Mouse (Mus musculus): ENCODE data around the gene 4931422A03Rik. TPM values are rescaled to one million over a fixed set of nuclear protein-coding genes. Genes with fewer than 3 reads are reported as not detected.

Gene 4931422A03Rik
- polyA plus RNA-seq, 1 experiment from 2014 or later = 1.0 TPM

DNA sequence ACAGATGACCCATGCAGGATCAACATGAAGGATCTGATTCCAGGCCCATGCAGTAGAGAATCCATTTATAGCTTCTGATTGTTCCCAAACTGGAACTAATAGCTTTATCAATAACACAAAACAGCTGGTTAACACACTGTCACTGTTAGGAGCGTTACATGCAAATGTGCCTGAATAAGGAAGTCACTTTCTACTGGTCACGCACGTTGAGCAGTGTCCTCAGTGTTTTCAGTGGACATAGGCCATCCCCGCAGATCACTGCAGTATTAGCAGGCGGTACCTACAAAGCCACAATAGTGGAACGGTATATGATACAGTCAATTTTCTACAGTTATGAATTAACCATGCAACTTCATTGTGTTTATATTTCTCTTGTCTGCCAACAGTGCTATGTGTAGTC lies 108.7 kb downstream of the 4931422A03Rik start:
- H3K4me3 ChIP-seq (ENCODE audit: low read length) = no peak overlapping the region
- H3K9me3 ChIP-seq (ENCODE audit: control insufficient read depth, low read length) = no peaks in the 10 kb centered on the region
- H3K9ac ChIP-seq (ENCODE audit: low read depth, low read length) = no peak overlapping the region
- H3K27me3 ChIP-seq (replicated peaks; ENCODE audit: control insufficient read depth, insufficient read depth, low read length) = no peaks in the 10 kb centered on the region
- WGBS = 84% methylated on average over 6 of the region's 6 CpGs
- H3K27ac ChIP-seq (ENCODE audit: low read length) = no peak overlapping the region
- H3K4me2 ChIP-seq (ENCODE audit: low read depth, low read length) = no peak overlapping the region
- ATAC-seq = no peak
- no peaks in the 10 kb centered on the region for H3K36me3 ChIP-seq (ENCODE audit: control insufficient read depth, insufficient read depth, low read length)
- H3K4me1 ChIP-seq (ENCODE audit: control insufficient read depth, insufficient read depth, low read length) = no peaks in the 10 kb centered on the region

DNA sequence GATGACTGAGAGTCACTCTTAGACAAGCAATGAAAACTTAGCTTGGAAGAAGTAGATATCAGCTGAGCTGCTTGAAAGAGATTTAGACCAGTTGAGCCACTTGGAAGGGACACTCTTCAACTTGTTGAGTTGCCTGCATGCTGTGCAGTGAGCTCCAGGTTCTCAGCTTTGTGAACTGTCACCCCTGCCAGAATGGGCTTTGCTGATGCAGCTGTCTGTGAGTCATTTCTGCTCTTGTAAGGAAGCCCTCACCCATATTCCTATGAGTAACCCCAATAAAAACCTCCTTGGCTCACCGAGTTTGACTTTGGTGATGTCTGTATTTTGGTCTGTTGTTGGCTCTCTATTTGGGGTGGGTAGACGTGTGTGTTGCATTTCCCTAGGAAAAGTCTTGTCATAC lies 109.8 kb downstream of the 4931422A03Rik start:
- H3K9me3 ChIP-seq (ENCODE audit: control insufficient read depth, low read length) = no peaks in the 10 kb centered on the region
- ATAC-seq = no peak
- no peaks in the 10 kb centered on the region for H3K27me3 ChIP-seq (replicated peaks; ENCODE audit: control insufficient read depth, insufficient read depth, low read length)
- H3K4me2 ChIP-seq (ENCODE audit: low read depth, low read length) = no peak overlapping the region
- no peak overlapping the region for H3K9ac ChIP-seq (ENCODE audit: low read depth, low read length)
- H3K4me3 ChIP-seq (ENCODE audit: low read length) = no peak overlapping the region
- WGBS = 81% methylated on average over 2 of the region's 2 CpGs
- no peak overlapping the region for H3K27ac ChIP-seq (ENCODE audit: low read length)
- no peaks in the 10 kb centered on the region for H3K36me3 ChIP-seq (ENCODE audit: control insufficient read depth, insufficient read depth, low read length)
- H3K4me1 ChIP-seq (ENCODE audit: control insufficient read depth, insufficient read depth, low read length) = no peaks in the 10 kb centered on the region

DNA sequence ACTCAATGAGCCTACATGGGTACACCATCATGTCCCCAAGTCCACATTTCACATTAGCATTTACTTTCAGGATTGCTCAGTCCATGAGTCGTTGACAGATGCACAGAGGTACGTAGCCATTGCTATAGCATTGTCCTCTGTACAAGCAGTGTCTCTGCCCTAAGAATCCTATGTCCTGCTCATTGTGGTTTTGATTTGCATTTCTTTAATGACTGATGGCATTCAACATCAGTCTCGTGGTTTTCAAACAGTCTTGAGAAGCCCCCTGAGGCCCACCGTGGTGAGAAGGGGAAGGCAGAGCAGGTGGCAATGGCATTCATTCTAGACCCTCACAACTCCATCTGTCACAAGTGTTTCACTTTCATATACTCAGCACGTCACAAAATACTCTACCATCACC lies 110.8 kb downstream of the 4931422A03Rik start:
- Histone ChIP-seq H3K9ac (ENCODE audit: low read depth, low read length) (no peak overlapping the region), H3K36me3 (ENCODE audit: control insufficient read depth, insufficient read depth, low read length) (no peaks in the 10 kb centered on the region), H3K4me1 (ENCODE audit: control insufficient read depth, insufficient read depth, low read length) (no peaks in the 10 kb centered on the region), H3K9me3 (ENCODE audit: control insufficient read depth, low read length) (no peaks in the 10 kb centered on the region), H3K27ac (ENCODE audit: low read length) (no peak overlapping the region), H3K4me2 (ENCODE audit: low read depth, low read length) (no peak overlapping the region), H3K27me3 (replicated peaks; ENCODE audit: control insufficient read depth, insufficient read depth, low read length) (no peaks in the 10 kb centered on the region), H3K4me3 (ENCODE audit: low read length) (no peak overlapping the region)
- WGBS = 78% methylated on average over 5 of the region's 5 CpGs
- ATAC-seq = no peak

Other genes with a start within 250 kb of the 4931422A03Rik start
- gene Caprin1, start 230.7 kb downstream of the 4931422A03Rik start, polyA plus RNA-seq (2015; fragmentation: Nextera tagmentation; extraction: Ambion mirVana) = 220 and 232 TPM in 2 replicates
- gene Lmo2, start 70.4 kb downstream of the 4931422A03Rik start, polyA plus RNA-seq (2015; fragmentation: Nextera tagmentation; extraction: Ambion mirVana) = 12.6 and 14.6 TPM in 2 replicates
- gene Fbxo3, start 640 bp downstream of the 4931422A03Rik start, polyA plus RNA-seq (2015; fragmentation: Nextera tagmentation; extraction: Ambion mirVana) = 53.2 and 54.8 TPM in 2 replicates
- not detected in 2 replicates for gene Gm10912, start 37.5 kb upstream of the 4931422A03Rik start, polyA plus RNA-seq (2015; fragmentation: Nextera tagmentation; extraction: Ambion mirVana)
- not detected in 2 replicates for gene Gm10799, start 40.2 kb upstream of the 4931422A03Rik start, polyA plus RNA-seq (2015; fragmentation: Nextera tagmentation; extraction: Ambion mirVana)
- gene Cd59b, start 41.5 kb upstream of the 4931422A03Rik start, polyA plus RNA-seq (2015; fragmentation: Nextera tagmentation; extraction: Ambion mirVana) = 6.8 and 7.7 TPM in 2 replicates
- gene Cd59a, start 67.4 kb upstream of the 4931422A03Rik start, polyA plus RNA-seq (2015; fragmentation: Nextera tagmentation; extraction: Ambion mirVana) = 36.0 and 37.8 TPM in 2 replicates
- 0.16 and 0.28 TPM in 2 replicates for gene A930018P22Rik, start 94.4 kb upstream of the 4931422A03Rik start, polyA plus RNA-seq (2015; fragmentation: Nextera tagmentation; extraction: Ambion mirVana)

Measured in intestine, embryonic 16.5 days (tissue).